Mouse (Mus musculus) cortical plate, adult 2 months (tissue): ENCODE measurements around the gene Pdcd7.

Source experiments
- CTCF ChIP-seq: fragments of 200-500 bp; IDR thresholded peaks from 2 replicates; pipeline ENCODE4 v1.5.1; 2011; ENCODE audit warnings: mild to moderate bottlenecking, control low read depth, low read length; ENCODE audit not compliant: insufficient read depth; ENCODE audit errors: extremely low read depth
- POLR2A ChIP-seq: fragments of 200-500 bp; IDR thresholded peaks from 2 replicates; pipeline ENCODE4 v1.6.1; 2011; ENCODE audit warnings: mild to moderate bottlenecking, low read length, control low read depth; ENCODE audit not compliant: insufficient read depth; ENCODE audit errors: extremely low read depth

DNA sequence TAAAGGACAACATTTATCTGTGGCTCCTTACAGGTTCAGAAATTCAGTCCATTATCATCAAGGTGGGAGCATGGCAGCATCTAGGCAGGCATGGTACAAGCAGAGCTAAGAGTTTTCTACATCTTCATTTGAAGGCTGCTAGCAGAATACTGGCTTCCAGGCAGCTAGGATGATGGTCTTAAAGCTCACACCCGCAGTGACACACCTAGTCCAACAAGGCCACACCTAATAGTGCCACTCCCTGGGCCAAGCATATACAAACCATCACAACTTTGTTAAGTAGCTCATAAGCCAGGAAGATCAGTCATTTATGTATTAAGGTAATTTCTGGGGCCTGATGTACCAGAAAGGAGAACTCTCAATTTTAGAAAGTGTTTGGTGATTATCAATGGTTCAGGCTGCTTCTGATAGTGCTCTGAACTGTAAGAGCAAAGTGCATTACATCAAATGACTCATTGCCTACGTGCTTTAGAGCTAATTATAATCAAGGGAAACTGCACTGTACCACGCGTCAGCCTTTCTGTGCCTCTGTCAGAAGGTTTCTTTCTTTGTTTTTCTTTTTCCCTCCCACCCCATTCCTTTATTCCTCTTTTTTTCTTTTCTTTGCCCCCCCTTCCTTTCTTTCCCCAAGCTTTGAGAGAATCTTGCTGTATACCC lies 43.4 kb upstream of the Pdcd7 start:
- no peak for TF ChIP-seq CTCF
- TF ChIP-seq POLR2A = no peak
